8 mouse cellular contexts compared by ENCODE assay signal in genomic region chr3:146939391-146940250, GRCm38 (mm10).
DNase-seq lines count a peak whose midpoint lies in the region; ATAC-seq lines count a peak whose summit lies in the region.
"Had no signal": no experiment of that assay in that cellular context is flagged by ENCODE, and none has a peak within 500 bp of the region (broad histone marks: within the 10 kb centered on the region; RNA-seq: fewer than 3 reads in every experiment).

No protein-coding gene starts in this region.

- H3K9me3 ChIP-seq in heart, embryonic 14.5 days (ENCODE audit: control insufficient read depth, low read length), result no peaks in the 10 kb centered on the region

- peak overlapping the region; percentile 52 for H3K4me2 ChIP-seq in heart, embryonic 14.5 days (ENCODE audit: low read length)

- peak; percentile 18 for DNase-seq in lung, postnatal 10 days
- no peak for DNase-seq in lung, postnatal 36 days
- DNase-seq in embryo, embryonic 11.5 days (ENCODE audit: low read depth, low spot score), result peak; percentile 34
- no peak for DNase-seq in gastrocnemius, postnatal 10 days
- DNase-seq in thymus, postnatal 36 days, result no peak

- no peaks in the 10 kb centered on the region for H3K36me3 ChIP-seq in heart, embryonic 14.5 days (ENCODE audit: control insufficient read depth, insufficient read depth, low read length)

- no peak overlapping the region for H3K9ac ChIP-seq in heart, embryonic 14.5 days (ENCODE audit: low read length)

- peak overlapping the region; percentile 11 to 24; a peak in 1 of 4 replicates for H3K4me3 ChIP-seq in heart, embryonic 14.5 days (ENCODE audit: control insufficient read depth in 1 of 2, insufficient read depth in 1 of 2, low read depth in 1 of 2, low read length in 2 of 2)
- H3K4me3 ChIP-seq: myocyte had no signal

- no peaks in the 10 kb centered on the region for H3K4me1 ChIP-seq in heart, embryonic 14.5 days (ENCODE audit: control insufficient read depth in 2 of 2, insufficient read depth in 2 of 2, low read length in 2 of 2)

- no peak for ATAC-seq in heart, embryonic 14.5 days (ENCODE audit: insufficient number of reproducible peaks, insufficient read depth, low FRiP score, low read depth)
- peak; percentile 73 for ATAC-seq in megakaryocyte progenitor cell, adult 5-6 weeks (replicated peaks; ENCODE audit: poor library complexity)

- 31% methylated on average over 21 of the region's 21 CpGs for WGBS in heart, embryonic 14.5 days

- no peaks in the 10 kb centered on the region for H3K27me3 ChIP-seq in heart, embryonic 14.5 days (ENCODE audit: control insufficient read depth, insufficient read depth, low read length)

- H3K27ac ChIP-seq in heart, embryonic 14.5 days (replicated peaks in 1 of 2; ENCODE audit: control insufficient read depth in 1 of 2, insufficient read depth in 1 of 2, low read depth in 2 of 2, low read length in 2 of 2), result no peak overlapping the region

Comparison
In these comparisons a context has a peak if more than half of its experiments do, and no peak if none do; other contexts are left out.
1. DNase-seq: peak in lung, postnatal 10 days (single experiment) and embryo, embryonic 11.5 days (single experiment); none in lung, postnatal 36 days (single experiment), gastrocnemius, postnatal 10 days (single experiment) and thymus, postnatal 36 days (0 of 2).